Mouse (Mus musculus) liver, postnatal 0 days (tissue): ENCODE results near the gene Itga6. TPM values are rescaled to one million over a fixed set of nuclear protein-coding genes. Genes with fewer than 3 reads are reported as not detected.

Source experiments
- ATAC-seq: fragments of 200-750 bp; cut with Nextera tagmentation; 2 replicates; pipeline ENCODE4 v1.8.0; 2017; ENCODE audit warnings: mild to moderate bottlenecking, moderate library complexity
- DNase-seq: peaks from one replicate; pipeline ENCODE4 v3.0.0-alpha.2; 2016
- H3K27ac ChIP-seq: fragments of 300-500 bp; sonication (generic); 2 replicates; pipeline ENCODE4 v1.5.1; 2014; ENCODE audit warnings: antibody characterized with exemption, moderate library complexity, mild to moderate bottlenecking, low read depth
- H3K27me3 ChIP-seq: fragments of 300-500 bp; sonication (generic); 2 replicates; pipeline ENCODE4 v1.6.1; 2014; ENCODE audit warnings: low read length, control low read depth, mixed read lengths; ENCODE audit not compliant: insufficient read depth
- H3K36me3 ChIP-seq: fragments of 300-500 bp; sonication (generic); replicated peaks from 2 replicates; pipeline ENCODE4 v1.6.1; 2014; ENCODE audit warnings: mild to moderate bottlenecking, control low read depth, low read length, moderate library complexity, mixed read lengths; ENCODE audit not compliant: insufficient read depth
- H3K4me1 ChIP-seq: fragments of 300-500 bp; sonication (generic); 2 replicates; pipeline ENCODE4 v1.6.1; 2014; ENCODE audit warnings: antibody characterized with exemption, mild to moderate bottlenecking, control low read depth; ENCODE audit not compliant: insufficient read depth
- H3K4me2 ChIP-seq: fragments of 300-500 bp; sonication (generic); 2 replicates; pipeline ENCODE4 v1.6.1; 2014; ENCODE audit warnings: low read depth, mild to moderate bottlenecking, low read length, moderate library complexity, mixed read lengths
- H3K4me3 ChIP-seq: fragments of 300-500 bp; sonication (generic); 2 replicates; pipeline ENCODE4 v1.5.1; 2014; ENCODE audit warnings: low read depth, low read length
- H3K9ac ChIP-seq: fragments of 300-500 bp; sonication (generic); replicated peaks from 2 replicates; pipeline ENCODE4 v1.6.1; 2014; ENCODE audit warnings: mild to moderate bottlenecking, moderate library complexity
- H3K9me3 ChIP-seq: fragments of 300-500 bp; sonication (generic); 2 replicates; pipeline ENCODE4 v1.6.1; 2016; ENCODE audit warnings: mild to moderate bottlenecking, control low read depth, low read length, mixed read lengths
- CTCF ChIP-seq: sonication (generic); IDR thresholded peaks from 2 replicates; pipeline ENCODE4 v1.5.1; 2016; ENCODE audit warnings: antibody characterized with exemption, low read depth
- EP300 ChIP-seq: IDR thresholded peaks from 2 replicates; pipeline ENCODE4 v1.6.1; 2016; ENCODE audit warnings: antibody characterized with exemption, low read depth, mild to moderate bottlenecking
- WGBS: fragments of 180-500 bp; shearing (Covaris S2); extraction: QIAGEN DNeasy Blood & Tissue Kit; methylation state at CpG from one replicate; pipeline ENCODE4 v1.1.7; 2014; ENCODE audit not compliant: insufficient replicate concordance; 5-methylcytosine and 5-hydroxymethylcytosine counted together
- polyA plus RNA-seq: library from polyadenylated mRNA; unstranded; fragments of >200 nt; fragmentation: Nextera tagmentation; extraction: Ambion mirVana; gene quantifications from 2 replicates; pipeline ENCODE4 v1.2.1, GENCODE M21; 2015

Gene Itga6
- polyA plus RNA-seq, 1 experiment from 2014 or later = 7.5 TPM

DNA sequence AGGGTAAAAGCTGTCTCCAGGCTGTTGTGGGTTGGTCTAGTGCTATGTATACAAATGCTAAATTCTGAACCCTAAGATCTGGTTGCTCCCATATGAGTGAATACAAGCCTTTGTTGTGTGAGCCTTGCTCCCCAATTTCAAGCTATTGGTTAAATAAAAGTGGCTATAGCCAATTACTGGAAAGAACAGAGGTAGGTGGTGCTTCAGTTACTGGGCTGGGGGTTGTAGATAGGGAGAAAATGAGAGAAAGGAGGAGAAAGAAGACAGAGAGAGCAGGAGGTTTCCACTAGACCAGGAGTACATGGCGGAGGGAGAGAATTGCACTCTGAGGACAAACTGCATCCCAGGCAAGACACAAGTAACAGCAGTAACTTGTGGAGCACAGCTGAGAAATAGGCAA is 122.8 kb downstream of the Itga6 start:
- Histone ChIP-seq H3K4me1 (peaks cover 20% of the 10 kb centered on the region), H3K27me3 (no peaks in the 10 kb centered on the region), H3K9ac (no peak overlapping the region), H3K4me3 (no peak overlapping the region), H3K4me2 (no peak overlapping the region), H3K9me3 (no peaks in the 10 kb centered on the region), H3K27ac (no peak overlapping the region), H3K36me3 (no peaks in the 10 kb centered on the region)
- TF ChIP-seq CTCF (no peak), EP300 (no peak)
- no peak for DNase-seq
- no peak for ATAC-seq
- 91% methylated on average over 1 of the region's 1 CpGs for WGBS

DNA sequence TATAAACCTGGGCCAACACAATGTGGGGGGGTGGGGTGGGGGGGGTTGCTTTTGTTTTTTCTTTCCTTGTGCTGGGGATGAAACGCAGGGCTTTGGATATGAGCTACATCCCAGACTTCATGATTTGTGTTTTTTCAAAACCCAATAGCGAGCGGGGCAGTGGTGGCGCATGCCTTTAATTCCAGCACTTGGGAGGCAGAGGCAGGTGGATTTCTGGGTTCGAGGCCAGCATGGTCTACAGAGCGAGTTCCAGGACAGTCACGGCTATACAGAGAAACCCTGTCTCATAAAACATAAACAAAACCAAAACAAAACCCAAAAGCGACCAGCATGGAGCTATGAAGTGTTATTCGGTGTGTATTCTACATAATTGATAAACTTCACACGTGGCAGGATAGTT is 126.7 kb downstream of the Itga6 start:
- Histone ChIP-seq H3K27ac (no peak overlapping the region; the same call in 1 of the 2 replicates), H3K4me2 (peak overlapping the region; percentile 97), H3K36me3 (no peaks in the 10 kb centered on the region), H3K27me3 (no peaks in the 10 kb centered on the region), H3K9ac (no peak overlapping the region), H3K4me3 (peak overlapping the region; percentile 84; the same call in 1 of the 2 replicates), H3K9me3 (no peaks in the 10 kb centered on the region), H3K4me1 (peaks cover 23% of the 10 kb centered on the region)
- TF ChIP-seq EP300 (no peak), CTCF (no peak)
- DNase-seq = no peak
- no peak for ATAC-seq
- WGBS = 80% methylated on average over 10 of the region's 10 CpGs

DNA sequence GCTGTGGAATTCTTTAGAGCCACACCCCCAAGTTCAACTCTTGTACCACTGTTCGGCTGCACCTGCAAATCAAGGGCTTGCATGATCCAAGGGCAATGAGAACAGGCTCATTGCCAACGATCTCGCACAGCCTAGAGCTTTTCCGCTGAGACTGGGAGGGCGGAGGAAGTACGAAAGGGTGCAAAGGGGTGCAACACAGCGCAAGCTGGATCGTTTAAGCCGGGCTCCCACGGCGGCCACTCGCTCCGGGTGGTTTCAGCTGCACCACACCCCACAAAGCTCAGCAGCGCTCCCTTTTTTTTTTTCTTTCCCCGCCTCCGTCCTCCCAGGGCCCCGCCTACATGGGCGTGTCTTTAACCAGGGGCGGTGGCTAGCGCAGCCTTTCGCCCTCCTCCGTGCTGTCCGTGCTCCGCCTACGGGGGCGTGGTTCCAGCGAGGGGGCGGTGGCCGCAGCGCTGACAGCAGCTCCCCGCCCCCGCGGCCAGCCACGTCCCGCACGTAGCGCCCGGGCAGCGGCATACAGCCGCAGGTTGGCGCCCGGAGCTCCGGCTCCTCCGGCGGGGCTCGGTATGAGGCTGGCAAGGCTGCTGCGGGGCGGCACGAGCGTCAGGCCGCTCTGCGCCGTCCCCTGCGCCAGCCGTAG is 127.5 kb downstream of the Itga6 start, which contains the start of gene Pdk1:
Pdk1 (plus strand) TSS at position 424 of the 643 bp plus-strand sequence.
- H3K9ac ChIP-seq = peak within 1 kb of the TSS; percentile 89
- no peaks in the 10 kb centered on the region for H3K36me3 ChIP-seq
- peak; percentile 100 for DNase-seq
- H3K27ac ChIP-seq = peak within 1 kb of the TSS; percentile 97
- H3K9me3 ChIP-seq = no peaks in the 10 kb centered on the region
- peak; percentile 97 for ATAC-seq
- no peaks in the 10 kb centered on the region for H3K27me3 ChIP-seq
- H3K4me2 ChIP-seq = peak within 1 kb of the TSS; percentile 97
- H3K4me3 ChIP-seq = peak within 1 kb of the TSS; percentile 84
- WGBS = under 1% methylated on average over 46 of the region's 55 CpGs
- H3K4me1 ChIP-seq = peaks cover 21% of the 10 kb centered on the region
- TF ChIP-seq CTCF = no peak; the same call in 1 of the 2 replicates
- TF ChIP-seq EP300 = no peak

DNA sequence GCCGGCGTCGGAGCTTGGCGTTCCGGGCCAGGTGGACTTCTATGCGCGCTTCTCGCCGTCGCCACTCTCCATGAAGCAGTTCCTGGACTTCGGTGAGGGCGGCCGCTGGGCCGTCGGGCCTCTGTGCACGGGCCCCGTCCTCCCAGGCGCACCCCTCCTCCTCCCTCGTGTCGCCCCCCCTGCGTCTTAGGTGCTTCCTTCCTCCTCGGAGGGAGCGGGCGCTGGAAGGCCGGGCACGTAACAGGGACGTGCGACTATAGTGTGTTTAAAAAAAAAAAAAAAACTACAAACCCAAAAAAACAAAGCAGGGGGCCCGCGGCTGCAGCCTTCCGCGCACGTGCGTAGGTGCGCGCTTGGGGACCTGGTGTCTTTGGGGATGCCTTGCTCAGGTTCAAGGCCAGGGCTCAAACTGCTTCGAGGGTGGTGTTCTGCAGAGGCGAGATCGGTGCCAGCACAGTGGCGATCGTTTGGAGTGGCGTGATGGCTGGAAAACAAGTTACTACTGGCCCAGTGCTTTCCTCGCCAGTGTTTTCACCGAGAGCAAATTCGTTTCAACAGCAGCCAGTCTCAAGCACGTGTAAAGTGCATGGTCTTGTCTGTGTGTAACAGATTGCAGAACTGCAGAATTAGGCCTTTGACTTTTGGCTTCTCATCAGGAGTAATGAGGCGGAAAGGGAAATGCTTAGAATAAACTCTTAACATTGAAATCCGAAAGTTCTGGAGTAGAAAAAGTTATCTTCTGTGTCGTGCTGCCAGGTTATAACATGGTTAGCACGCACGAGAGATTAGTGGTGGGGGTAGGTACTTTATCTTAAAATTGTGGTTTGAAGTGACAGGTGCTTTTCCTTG is 128.3 kb downstream of the Itga6 start:
- Histone ChIP-seq H3K27me3 (no peaks in the 10 kb centered on the region), H3K36me3 (no peaks in the 10 kb centered on the region), H3K9ac (peak overlapping the region; percentile 89), H3K4me2 (peak overlapping the region; percentile 97), H3K9me3 (no peaks in the 10 kb centered on the region), H3K27ac (peak overlapping the region; percentile 97), H3K4me3 (peak overlapping the region; percentile 84), H3K4me1 (peaks cover 21% of the 10 kb centered on the region)
- DNase-seq (peak; percentile 56), ATAC-seq (peak; percentile 51)
- TF ChIP-seq EP300 = no peak
- no peak for TF ChIP-seq CTCF
- WGBS = 1% methylated on average over 49 of the region's 51 CpGs

DNA sequence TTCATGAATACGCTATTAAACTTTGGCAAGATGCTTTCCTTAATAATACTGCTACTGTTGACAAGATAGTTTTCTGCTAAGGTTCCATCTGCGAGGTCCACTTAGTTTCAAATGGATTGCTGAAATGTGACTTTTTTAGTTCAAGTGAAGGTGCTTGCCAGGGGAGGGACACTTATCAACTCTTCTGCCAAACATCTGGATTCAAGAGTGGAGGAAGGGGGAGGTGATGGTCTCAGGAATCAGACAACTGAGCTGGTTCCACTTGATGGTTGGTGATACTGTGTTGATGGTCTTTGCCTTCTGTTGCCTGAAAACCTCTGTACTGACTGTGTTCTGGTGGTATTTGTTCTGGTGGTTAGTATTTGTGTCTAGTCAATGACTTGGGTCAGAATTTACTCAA is 129.0 kb downstream of the Itga6 start:
- Histone ChIP-seq H3K4me3 (peak overlapping the region; percentile 84), H3K27ac (peak overlapping the region; percentile 97), H3K36me3 (no peaks in the 10 kb centered on the region), H3K27me3 (no peaks in the 10 kb centered on the region), H3K9me3 (no peaks in the 10 kb centered on the region), H3K4me1 (peaks cover 21% of the 10 kb centered on the region), H3K9ac (peak overlapping the region; percentile 89), H3K4me2 (peak overlapping the region; percentile 97)
- no peak for ATAC-seq
- TF ChIP-seq CTCF (no peak), EP300 (no peak)
- DNase-seq = peak; percentile 18
- 29% methylated on average over 2 of the region's 2 CpGs for WGBS

DNA sequence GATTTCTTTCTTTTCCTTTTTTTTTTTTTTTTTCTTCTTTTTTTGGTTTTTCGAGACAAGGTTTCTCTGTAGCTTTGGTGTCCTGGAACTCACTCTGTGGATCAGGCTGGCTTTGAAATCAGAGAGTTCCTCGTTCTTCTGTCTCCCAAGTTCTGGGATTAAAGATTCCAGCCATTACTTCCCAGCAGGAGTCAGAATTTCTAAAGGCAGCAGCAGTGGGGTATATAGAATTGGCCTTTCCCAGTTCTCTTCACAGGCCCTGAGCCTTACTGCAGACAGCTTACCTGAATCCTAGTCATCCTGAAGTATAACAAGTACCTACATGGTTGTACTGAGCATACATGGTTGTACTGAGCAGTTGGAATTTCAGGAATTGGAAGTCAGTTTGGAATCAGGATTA is 129.4 kb downstream of the Itga6 start:
- Histone ChIP-seq H3K4me3 (peak overlapping the region; percentile 84), H3K27me3 (no peaks in the 10 kb centered on the region), H3K27ac (peak overlapping the region; percentile 97), H3K9ac (peak overlapping the region; percentile 89), H3K36me3 (no peaks in the 10 kb centered on the region), H3K4me2 (peak overlapping the region; percentile 97), H3K9me3 (no peaks in the 10 kb centered on the region), H3K4me1 (peaks cover 21% of the 10 kb centered on the region)
- no peak for ATAC-seq
- 56% methylated on average over 2 of the region's 2 CpGs for WGBS
- TF ChIP-seq EP300 (no peak), CTCF (no peak)
- no peak for DNase-seq
